ENCODE assay signal across 7 mouse cellular contexts in genomic region chr11:94988780-94989561, GRCm38 (mm10). TPM values are rescaled to one million over a fixed set of nuclear protein-coding genes. Genes with fewer than 3 reads are reported as not detected.
DNase-seq lines count a peak whose midpoint lies in the region; ATAC-seq and TF ChIP-seq lines count a peak whose summit lies in the region.

No protein-coding gene starts in this region.

- no peaks in the 10 kb centered on the region for H3K36me3 ChIP-seq in intestine, embryonic 15.5 days
- no peaks in the 10 kb centered on the region for H3K36me3 ChIP-seq in myocyte (ENCODE audit: control insufficient read depth, insufficient read depth)

- no peak for TF ChIP-seq CTCF in bone marrow, adult 2 months (IDR thresholded peaks at IDR 0.05; ENCODE audit: control insufficient read depth, insufficient read depth, low read length)

- DNase-seq in right cerebral cortex, postnatal 10 days (ENCODE audit: low spot score in 2 of 2): peak; percentile 72 to 75
- DNase-seq in right cerebral cortex, postnatal 14 days: no peak
- peak; percentile 72 for DNase-seq in gastrocnemius, adult 18-20 months (ENCODE audit: low spot score)
- DNase-seq in right cerebral cortex, adult 2 months (ENCODE audit: low spot score in 2 of 2): no peak

- no peaks in the 10 kb centered on the region for H3K9me3 ChIP-seq in intestine, embryonic 15.5 days

- H3ac ChIP-seq in myocyte (ENCODE audit: control insufficient read depth, insufficient read length): no peak overlapping the region

- H3K4me2 ChIP-seq in intestine, embryonic 15.5 days (replicated peaks): peak overlapping the region; percentile 93
- peak overlapping the region; percentile 87 for H3K4me2 ChIP-seq in myocyte (ENCODE audit: low read depth)

- TF ChIP-seq POLR2A in bone marrow, adult 2 months (IDR thresholded peaks at IDR 0.05; ENCODE audit: borderline replicate concordance, control insufficient read depth, low read depth, low read length): no peak
- no peak for TF ChIP-seq POLR2A in myocyte (IDR thresholded peaks at IDR 0.05; ENCODE audit: insufficient read length, low read depth)

- H3K27ac ChIP-seq in bone marrow, adult 2 months (ENCODE audit: control insufficient read depth, insufficient read depth, low read depth, low read length, poor library complexity): peak overlapping the region; percentile 58
- peak overlapping the region; percentile 92 for H3K27ac ChIP-seq in intestine, embryonic 15.5 days

- H3K9ac ChIP-seq in intestine, embryonic 15.5 days: peak overlapping the region; percentile 52

- peaks cover 6% of the 10 kb centered on the region for H3K4me1 ChIP-seq in bone marrow, adult 2 months (ENCODE audit: control insufficient read depth, insufficient read depth, low read length)
- peaks cover 49% of the 10 kb centered on the region for H3K4me1 ChIP-seq in intestine, embryonic 15.5 days (replicated peaks)

- H3K79me2 ChIP-seq in myocyte (ENCODE audit: control insufficient read depth, insufficient read depth): peaks cover 22% of the 10 kb centered on the region

- 25% methylated on average over 10 of the region's 10 CpGs for WGBS in bone marrow, adult 2 months
- 17% methylated on average over 10 of the region's 10 CpGs for WGBS in intestine, embryonic 15.5 days

- no peaks in the 10 kb centered on the region for H3K27me3 ChIP-seq in intestine, embryonic 15.5 days (replicated peaks)
- no peaks in the 10 kb centered on the region for H3K27me3 ChIP-seq in myocyte (ENCODE audit: control insufficient read depth, insufficient read depth, insufficient read length)

- peak overlapping the region; percentile 78 for H3K4me3 ChIP-seq in bone marrow, adult 2 months (replicated peaks; ENCODE audit: control insufficient read depth, low read depth, low read length)
- peak overlapping the region; percentile 47 for H3K4me3 ChIP-seq in intestine, embryonic 15.5 days (replicated peaks)
- H3K4me3 ChIP-seq in myocyte: peak overlapping the region; percentile 46

- ATAC-seq in intestine, embryonic 15.5 days: no peak

TF ChIP-seq in myocyte, 11 proteins besides CTCF, POLR2A, EP300 and RAD21:
- TF ChIP-seq MYOD1 (IDR thresholded peaks at IDR 0.05; ENCODE audit: control insufficient read depth in 1 of 3, insufficient read length in 2 of 3, low read depth in 2 of 3) (peak in 2 of 3 experiments; percentile 26 to 52), MYOG (IDR thresholded peaks at IDR 0.05; ENCODE audit: control insufficient read depth in 1 of 3, insufficient read depth in 1 of 3, insufficient read length in 2 of 3, low read depth in 2 of 3) (no peak)

RNA-seq across cellular contexts. Expression of gene Ppp1r9b, which starts 1.9 kb away (rescaled TPM):
- 68.1 and 73.2 TPM in 2 replicates for polyA plus RNA-seq in bone marrow, adult 2 months (2011; ENCODE audit: insufficient read depth, insufficient read length, low replicate concordance, missing spikeins)
- 10 to 100 TPM; 16.1 to 24.5 TPM for total RNA-seq in gastrocnemius, adult 18-20 months (2021)
- polyA plus RNA-seq in intestine, embryonic 15.5 days (2015; fragmentation: Nextera tagmentation; extraction: Ambion mirVana): 6.8 and 8.1 TPM in 2 replicates
- 42.4 TPM for polyA plus RNA-seq in myocyte (2012; fragmentation: generic; extraction: Trizol)

RNA-seq across cellular contexts. Expression of gene Sgca, which starts 12.8 kb away (rescaled TPM):
- polyA plus RNA-seq in bone marrow, adult 2 months (2011; ENCODE audit: insufficient read depth, insufficient read length, low replicate concordance, missing spikeins): not detected in 2 replicates
- total RNA-seq in gastrocnemius, adult 18-20 months (2021): 100 to 1,000 TPM; 283 to 304 TPM
- 0.19 TPM in 1 of 2 replicates, not detected in the other for polyA plus RNA-seq in intestine, embryonic 15.5 days (2015; fragmentation: Nextera tagmentation; extraction: Ambion mirVana)
- 303 TPM for polyA plus RNA-seq in myocyte (2012; fragmentation: generic; extraction: Trizol)

RNA-seq across cellular contexts. Expression of gene Samd14, which starts 20.7 kb away (rescaled TPM):
- polyA plus RNA-seq in bone marrow, adult 2 months (2011; ENCODE audit: insufficient read depth, insufficient read length, low replicate concordance, missing spikeins): 54.0 and 80.3 TPM in 2 replicates
- under 1 TPM; 0.34 to 0.52 TPM for total RNA-seq in gastrocnemius, adult 18-20 months (2021)
- 15.0 and 15.3 TPM in 2 replicates for polyA plus RNA-seq in intestine, embryonic 15.5 days (2015; fragmentation: Nextera tagmentation; extraction: Ambion mirVana)
- polyA plus RNA-seq in myocyte (2012; fragmentation: generic; extraction: Trizol): 14.4 TPM

RNA-seq across cellular contexts. Expression of gene Hils1, which starts 21.6 kb away (rescaled TPM):
- not detected in 2 replicates for polyA plus RNA-seq in bone marrow, adult 2 months (2011; ENCODE audit: insufficient read depth, insufficient read length, low replicate concordance, missing spikeins)
- total RNA-seq in gastrocnemius, adult 18-20 months (2021): not detected
- polyA plus RNA-seq in intestine, embryonic 15.5 days (2015; fragmentation: Nextera tagmentation; extraction: Ambion mirVana): not detected in 2 replicates
- polyA plus RNA-seq in myocyte (2012; fragmentation: generic; extraction: Trizol): 0.37 TPM

RNA-seq across cellular contexts. Expression of gene Pdk2, which starts 52.2 kb away (rescaled TPM):
- polyA plus RNA-seq in bone marrow, adult 2 months (2011; ENCODE audit: insufficient read depth, insufficient read length, low replicate concordance, missing spikeins): 3.2 and 8.1 TPM in 2 replicates
- total RNA-seq in gastrocnemius, adult 18-20 months (2021): 100 to 1,000 TPM; 514 to 515 TPM
- polyA plus RNA-seq in intestine, embryonic 15.5 days (2015; fragmentation: Nextera tagmentation; extraction: Ambion mirVana): 30.8 and 31.2 TPM in 2 replicates
- polyA plus RNA-seq in myocyte (2012; fragmentation: generic; extraction: Trizol): 33.3 TPM

Comparison
In these comparisons a context has a peak if more than half of its experiments do, and no peak if none do; other contexts are left out.
1. DNase-seq: peak in right cerebral cortex, postnatal 10 days (2 of 2) and gastrocnemius, adult 18-20 months (single experiment); none in right cerebral cortex, postnatal 14 days (single experiment) and right cerebral cortex, adult 2 months (0 of 2).
2. RNA of gene Sgca, which starts 12.8 kb away (polyA plus RNA-seq): 303 TPM in myocyte (single experiment); 0.19 TPM in intestine, embryonic 15.5 days and not detected in bone marrow, adult 2 months; every median in the first group is over 100 times any median in the second.
3. Peak in every context shown above with its lines, with median percentiles within 50 percentile points of each other: H3K4me3 ChIP-seq.